Mouse (Mus musculus) heart, postnatal 36 days (tissue): ENCODE results near the gene Apoo. TPM values are rescaled to one million over a fixed set of nuclear protein-coding genes. Genes with fewer than 3 reads are reported as not detected.

ENCODE experiments used
- microRNA-seq, 2 experiments: library from miRNA; unstranded; fragments of <30 nt; microRNA quantifications; one replicate each; pipeline ENCODE4 v1.2.0; 2021; ENCODE audit warnings: borderline number of aligned reads in 2 of 2
- total RNA-seq, 2 experiments: library from RNA; stranded (reverse); gene quantifications; 2 replicates each; pipeline ENCODE4 v1.2.3; 2021

The Apoo gene
- total RNA-seq, 2 experiments from 2014 or later: 206 to 252 TPM

Small RNA genes within 50 kb of the gene (microRNA-seq; reads per million reads assigned to microRNA genes)
- gene Gm44477: 0 reads per million in 2 experiments

Other genes starting within 250 kb of the Apoo start
- gene Zfx, start 243.4 kb upstream of the Apoo start, total RNA-seq: 10 to 100 TPM; 24.9 to 29.0 TPM
- gene Eif2s3x, start 154.3 kb upstream of the Apoo start, total RNA-seq: 100 to 1,000 TPM; 100 to 154 TPM
- 10 to 100 TPM in 1 of 2 experiments, 1 to 10 TPM in 1; 8.6 to 10.8 TPM for gene Klhl15, start 132.5 kb upstream of the Apoo start, total RNA-seq
- not detected for gene Fam90a1b, start 340 bp upstream of the Apoo start, total RNA-seq
- 10 to 100 TPM; 91.1 to 98.4 TPM for gene Maged1, start 175.0 kb downstream of the Apoo start, total RNA-seq